Mouse (Mus musculus): ENCODE data around the gene Apoh.

The Apoh gene

DNA sequence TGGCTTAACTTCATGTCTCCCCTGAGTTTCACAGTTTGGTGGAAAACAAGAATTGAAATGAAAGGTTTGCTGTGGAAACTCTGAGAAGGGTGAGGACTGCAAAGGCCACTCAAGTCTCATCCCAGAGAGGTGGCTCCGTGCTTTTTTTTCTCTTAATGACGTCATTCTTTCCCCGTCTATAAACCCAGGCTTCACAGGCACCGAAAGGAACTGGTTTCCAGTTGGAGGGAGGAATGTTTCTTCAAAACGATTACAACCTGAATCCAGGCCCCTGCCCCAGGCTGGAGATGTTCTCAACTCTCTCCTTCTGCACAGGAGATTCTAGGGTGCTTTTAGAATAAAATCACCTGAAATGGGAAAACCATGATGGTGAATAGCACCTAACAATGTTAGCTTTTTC, 10.1 kb upstream of the Apoh start:
- in situ Hi-C loops (cut with MboI, MseI) = no loop called here

DNA sequence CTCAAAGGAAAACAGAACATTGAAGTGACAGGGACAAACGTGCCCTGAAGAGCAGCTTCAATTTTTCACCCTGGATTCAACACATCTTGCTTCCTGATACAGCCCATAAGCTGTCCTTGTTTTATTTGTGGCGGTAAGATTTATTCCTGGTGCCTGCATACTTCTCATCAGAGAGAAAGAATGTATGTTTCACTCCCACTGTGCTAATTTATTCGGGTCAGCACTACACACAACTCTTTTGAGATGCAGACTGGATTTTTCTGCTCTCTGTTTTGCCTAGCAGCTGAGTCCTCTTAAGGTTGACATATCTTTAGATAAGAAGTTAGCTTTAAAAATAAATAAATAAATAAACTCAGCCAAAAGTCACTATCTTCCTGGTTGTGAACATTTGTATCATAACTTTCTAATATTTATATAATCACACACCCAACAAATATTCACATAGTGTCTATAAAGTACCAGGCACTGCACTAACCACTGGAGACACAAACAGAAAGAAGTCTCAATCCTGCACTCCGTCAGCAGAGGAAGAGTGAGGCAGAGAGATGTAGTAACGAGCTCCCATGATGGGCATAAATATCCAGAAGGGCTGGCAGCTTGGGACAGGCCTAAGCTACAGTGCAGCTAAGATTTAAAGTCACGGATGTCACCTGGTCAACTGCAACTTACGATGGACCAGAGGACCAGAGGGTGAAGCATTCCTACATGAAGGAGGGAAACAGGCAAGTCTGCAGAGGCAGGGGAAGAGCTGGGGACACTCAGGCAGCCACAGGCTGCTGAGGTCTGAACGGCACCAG, 9.4 kb upstream of the Apoh start:
- in situ Hi-C loops (cut with MboI, MseI) = no loop called here

- in situ Hi-C loops (cut with MboI, MseI) = no loop called here
These were observed 8.5 kb upstream of the Apoh start for GRCm38 (mm10) chr11:108334658-108335057.

DNA sequence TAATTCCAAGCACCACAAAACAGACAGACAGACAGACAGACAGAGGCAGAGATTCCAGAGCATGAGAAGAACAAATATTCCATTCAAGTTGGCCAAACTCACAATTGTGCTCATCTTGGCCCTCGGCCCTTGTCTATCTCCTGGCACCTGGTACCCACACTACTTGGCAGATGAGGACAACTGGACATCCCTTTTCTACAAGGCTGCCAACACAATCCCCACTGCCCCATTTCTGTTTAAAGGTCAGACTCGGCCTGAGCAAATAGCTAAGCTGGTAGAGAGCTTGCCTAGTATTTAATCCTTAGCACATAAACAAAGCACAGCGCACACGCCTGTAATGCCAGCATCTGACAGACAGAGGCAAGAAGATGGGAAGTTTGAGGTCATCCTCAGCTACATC, 7.6 kb upstream of the Apoh start:
- in situ Hi-C loops (cut with MboI, MseI) = no loop called here

GRCm38 (mm10) chr11:108336445-108336844, 6.7 kb upstream of the Apoh start:
- in situ Hi-C loops (cut with MboI, MseI) = no loop called here

DNA sequence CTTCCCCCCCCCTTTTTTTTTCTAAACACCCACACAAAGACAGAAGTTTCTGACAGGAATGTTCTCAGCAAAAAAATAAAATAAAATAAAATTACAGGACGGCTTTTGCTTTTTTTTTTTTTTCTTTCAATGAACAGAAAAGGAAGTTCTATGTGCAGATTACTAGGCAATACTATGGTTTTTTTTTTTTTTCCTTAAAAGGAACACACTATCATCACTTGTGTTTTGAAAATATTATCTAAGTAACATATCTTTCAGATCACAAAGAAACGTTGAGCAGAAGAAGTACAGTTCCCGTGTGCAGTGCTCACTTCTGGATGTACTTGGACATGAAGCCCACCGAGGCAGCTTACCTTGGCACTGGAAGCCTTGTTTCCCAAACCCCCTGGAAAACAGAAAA, 2.9 kb upstream of the Apoh start:
- in situ Hi-C loops (cut with MboI, MseI) = no loop called here

- in situ Hi-C loops (cut with MboI, MseI) = no loop called here
These were observed 1.4 kb upstream of the Apoh start for GRCm38 (mm10) chr11:108341783-108342182.

DNA sequence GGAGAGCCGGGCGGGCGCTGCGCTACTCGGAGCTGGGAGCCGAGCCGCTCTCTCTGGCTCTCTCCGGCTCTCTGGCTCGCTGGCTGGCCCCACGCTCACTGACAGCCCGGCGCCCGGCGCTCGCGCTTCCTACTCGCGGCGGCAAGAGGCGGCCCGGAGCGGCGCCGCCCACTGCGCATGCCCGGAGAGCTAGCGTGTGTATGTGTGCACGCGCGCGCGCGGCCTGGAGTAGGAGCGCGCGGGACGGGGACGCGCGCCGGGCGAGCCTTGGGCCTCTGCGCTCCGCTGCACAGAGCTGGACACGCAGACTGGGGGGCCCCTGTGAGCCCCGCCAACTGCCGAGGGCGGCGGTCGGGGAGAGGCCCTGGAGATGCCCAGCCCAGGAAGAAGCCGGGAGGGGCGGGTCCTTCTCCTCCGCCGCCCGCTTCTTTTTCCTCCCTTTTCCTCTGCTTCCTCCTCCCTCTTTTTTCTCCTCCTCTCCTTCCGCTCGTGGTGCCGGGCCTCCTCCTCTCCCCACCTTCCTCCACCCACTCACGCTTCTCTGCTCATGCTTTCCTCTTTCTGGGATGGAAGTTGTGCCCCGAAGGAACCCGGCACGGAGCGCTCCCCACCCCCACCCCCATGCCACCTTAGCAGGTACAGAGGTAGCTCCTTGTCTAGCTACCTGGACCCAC, 772 bp downstream of the Apoh start, which contains the start of gene Prkca:
Prkca (minus strand) TSS at position 140 of the 674 bp plus-strand sequence.
- in situ Hi-C loops (cut with MboI, MseI) = no loop called here

DNA sequence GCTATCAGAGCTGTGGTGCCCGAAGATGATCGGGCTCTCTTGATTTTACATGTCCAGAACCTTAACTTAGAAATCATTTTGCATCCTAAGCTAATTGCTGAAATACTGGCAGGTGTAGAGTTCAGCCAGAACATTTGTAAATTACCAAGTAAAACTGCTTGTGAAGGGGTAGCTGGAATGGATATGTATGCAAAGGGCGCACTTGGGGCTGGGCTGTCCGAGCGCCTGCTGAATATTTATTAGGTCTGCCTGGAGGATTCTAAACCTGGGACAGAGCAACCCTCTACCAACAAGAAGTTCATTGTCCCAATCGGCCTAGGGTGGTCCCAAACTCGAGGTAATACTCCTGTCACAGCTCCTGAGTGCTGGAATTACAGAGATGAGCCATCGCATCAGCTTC, 1.6 kb downstream of the Apoh start:
- in situ Hi-C loops (cut with MboI, MseI) = no loop called here

DNA sequence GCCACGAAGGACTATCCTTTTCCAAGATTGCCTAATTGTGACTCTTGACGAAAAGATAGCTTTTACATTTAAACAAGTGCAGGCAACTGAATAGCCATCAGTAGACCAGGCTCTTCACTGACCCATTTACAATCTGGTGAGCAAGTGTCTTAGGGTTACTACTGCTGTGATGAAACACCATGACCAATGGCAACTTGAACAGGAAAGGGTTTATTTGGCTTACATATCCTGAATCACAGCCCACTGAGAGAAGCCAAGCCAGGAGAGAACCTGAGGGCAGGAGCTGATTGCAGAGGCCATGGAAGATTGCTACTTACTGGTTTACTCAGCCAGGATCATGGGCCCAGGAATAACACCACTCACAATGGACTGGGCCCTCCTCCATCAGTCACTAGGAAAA, 2.2 kb downstream of the Apoh start:
- in situ Hi-C loops (cut with MboI, MseI) = no loop called here

GRCm38 (mm10) chr11:108350799-108351198, 7.6 kb downstream of the Apoh start:
- in situ Hi-C loops (cut with MboI, MseI) = no loop called here

DNA sequence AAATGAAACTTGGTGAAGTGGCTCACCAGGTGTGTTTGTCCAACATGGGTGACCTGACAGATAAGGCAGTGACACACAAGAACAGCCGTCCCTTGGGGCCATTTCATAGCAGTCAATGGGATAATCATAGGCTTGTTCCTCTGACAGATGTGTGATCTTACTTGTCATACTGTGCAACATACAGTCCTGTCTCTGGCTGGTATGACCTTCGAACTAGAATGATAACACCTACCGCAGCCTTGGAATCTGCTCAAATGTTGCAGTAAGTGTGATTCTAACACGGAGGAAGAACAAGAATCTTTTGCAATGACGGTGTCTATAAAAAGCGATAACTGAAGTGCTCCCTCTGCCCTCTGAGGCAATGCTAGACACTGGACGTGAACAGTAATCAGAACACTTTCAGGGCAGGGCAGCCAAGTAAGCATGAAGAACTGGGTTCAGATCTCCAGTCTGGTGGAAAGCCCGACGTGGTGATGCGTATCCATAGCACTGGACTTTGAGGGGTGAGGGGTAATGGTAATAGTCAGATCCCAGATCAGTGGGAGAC, 9.8 kb downstream of the Apoh start:
- in situ Hi-C loops (cut with MboI, MseI) = no loop called here

DNA sequence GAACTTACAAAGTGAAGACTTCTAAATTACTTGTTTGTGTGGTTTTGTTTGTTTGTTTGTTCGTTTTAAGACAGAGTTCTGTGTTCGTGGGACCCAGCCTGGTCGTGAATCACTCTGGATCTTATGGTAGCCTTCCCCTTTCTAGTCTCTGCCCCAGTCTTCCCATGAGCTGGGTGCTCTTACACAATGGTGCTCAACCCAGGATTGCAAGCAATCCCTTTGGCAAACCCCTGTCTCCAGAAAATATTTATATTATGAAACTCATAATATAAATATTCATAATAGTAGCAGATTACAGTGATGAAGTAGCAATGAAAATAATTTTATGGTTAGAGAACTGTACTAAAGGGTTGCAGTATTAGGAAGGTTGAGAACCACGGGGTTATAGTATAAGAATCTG, 12.9 kb downstream of the Apoh start:
- in situ Hi-C loops (cut with MboI, MseI) = no loop called here

GRCm38 (mm10) chr11:108358911-108359310, 15.8 kb downstream of the Apoh start:
- in situ Hi-C loops (cut with MboI, MseI) = no loop called here

GRCm38 (mm10) chr11:108360983-108361382, 17.8 kb downstream of the Apoh start:
- in situ Hi-C loops (cut with MboI, MseI) = no loop called here

GRCm38 (mm10) chr11:108362965-108363364, 19.8 kb downstream of the Apoh start:
- in situ Hi-C loops (cut with MboI, MseI) = no loop called here

DNA sequence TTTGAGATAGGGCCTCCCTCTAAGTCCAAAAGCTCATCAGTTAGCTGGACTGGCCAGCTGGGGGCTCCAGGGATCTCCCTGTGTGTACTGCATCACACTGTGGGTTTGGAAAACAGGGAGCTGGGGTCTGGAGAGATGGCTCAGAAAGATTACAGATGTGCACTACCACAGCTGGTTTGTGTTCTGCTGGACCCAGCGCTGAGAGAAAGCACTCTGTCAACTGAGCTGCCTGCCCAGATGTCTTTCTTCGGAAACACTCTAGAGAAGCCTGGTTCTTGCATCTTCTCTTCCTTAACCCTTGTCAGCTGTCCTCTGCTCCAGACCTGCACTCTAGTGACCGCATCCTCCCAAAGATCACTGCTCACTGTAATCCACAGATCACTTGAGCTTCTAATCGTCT, 20.8 kb downstream of the Apoh start:
- in situ Hi-C loops (cut with MboI, MseI) = no loop called here

GRCm38 (mm10) chr11:108364945-108365589, 21.9 kb downstream of the Apoh start:
- in situ Hi-C loops (cut with MboI, MseI) = no loop called here

DNA sequence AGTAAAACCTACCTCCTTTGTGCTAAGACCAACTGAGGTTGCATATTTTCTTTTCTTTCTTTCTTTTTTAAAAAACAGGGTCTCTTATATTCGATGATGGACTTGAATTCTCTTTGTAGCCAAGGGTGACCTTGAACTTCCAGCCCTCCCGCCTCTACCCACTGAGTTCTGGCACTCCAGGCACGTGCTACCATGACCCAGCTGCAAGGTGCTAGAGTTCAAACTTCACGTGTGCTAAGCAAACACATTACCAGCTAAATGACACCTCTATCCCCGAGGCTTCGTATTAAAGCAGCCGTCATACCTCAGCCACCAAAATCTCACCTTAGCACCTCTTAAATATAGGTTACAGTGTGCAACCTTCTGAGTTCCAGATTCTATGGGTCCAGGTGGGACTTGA, 22.4 kb downstream of the Apoh start:
- in situ Hi-C loops (cut with MboI, MseI) = no loop called here

DNA sequence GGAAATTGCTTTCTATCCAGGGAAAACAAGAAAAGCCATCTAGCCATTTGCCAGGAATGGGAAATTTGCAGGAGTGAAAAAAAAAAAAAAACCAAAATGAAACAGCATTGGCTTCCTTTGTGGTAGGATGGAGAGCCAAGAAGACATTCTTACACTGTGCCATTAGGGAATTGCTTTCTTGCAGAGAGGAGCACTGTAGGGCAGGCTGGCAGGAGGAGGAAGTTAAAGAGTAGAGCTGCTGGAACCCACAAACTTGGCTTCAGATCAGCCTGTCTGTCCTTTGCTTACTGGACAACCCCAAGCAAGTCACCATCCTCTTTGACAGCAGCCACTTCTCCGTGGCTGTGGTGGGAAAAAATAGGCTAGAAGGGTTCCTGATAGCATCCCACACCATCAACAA, 23.9 kb downstream of the Apoh start:
- in situ Hi-C loops (cut with MboI, MseI) = no loop called here

DNA sequence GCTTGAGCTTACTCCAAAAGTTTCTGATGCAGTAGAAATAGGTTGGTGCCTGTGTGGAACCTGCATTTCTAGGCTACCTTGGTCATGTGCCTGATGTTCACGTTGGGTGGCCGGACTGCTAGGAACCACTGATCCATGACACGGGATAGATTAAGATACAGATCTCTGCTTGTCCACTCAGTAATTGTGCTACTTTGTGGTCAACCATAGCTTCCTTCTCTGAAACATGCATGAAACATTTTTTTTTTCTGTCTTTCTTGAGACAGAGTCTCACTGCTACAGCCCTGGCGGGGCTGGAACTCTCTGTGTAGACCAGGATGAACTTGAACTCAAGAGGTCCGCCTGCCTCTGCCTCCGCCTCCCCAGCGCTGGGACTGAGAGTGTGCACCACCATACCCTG, 33.7 kb downstream of the Apoh start:
- in situ Hi-C loops (cut with MboI, MseI) = no loop called here

DNA sequence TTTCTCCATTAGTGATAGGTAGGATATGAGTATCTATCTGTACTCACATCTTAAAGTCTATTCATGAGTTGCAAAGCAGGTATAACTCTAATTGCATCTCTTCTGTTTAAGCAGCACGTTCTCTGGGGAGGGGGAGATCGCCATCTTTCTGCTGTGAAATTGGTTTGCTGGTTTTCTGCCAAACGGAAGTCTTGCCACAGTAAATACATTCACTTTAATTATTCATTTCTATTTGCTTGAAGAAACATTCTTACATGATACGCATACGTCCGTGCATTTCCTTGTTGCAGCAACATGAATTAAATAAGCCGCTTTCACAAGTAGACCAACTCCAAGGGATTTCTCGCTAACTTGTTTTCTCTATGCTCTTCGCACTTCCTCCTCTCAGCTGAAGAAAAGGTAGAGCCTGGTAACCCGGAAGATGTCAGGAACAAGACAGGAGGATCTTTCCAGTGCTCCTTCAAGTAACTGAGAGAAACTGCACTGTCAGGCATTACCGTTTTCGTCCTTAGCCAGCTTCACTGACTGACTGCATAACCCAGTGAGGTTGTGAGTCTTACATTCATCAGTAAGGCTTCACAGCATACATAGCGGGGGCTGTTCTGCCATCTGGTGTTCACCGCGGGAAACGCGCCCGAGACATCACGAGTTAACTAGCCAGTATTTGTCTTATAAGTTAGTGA, 34.7 kb downstream of the Apoh start:
- in situ Hi-C loops (cut with MboI, MseI) = no loop called here
